Mouse (Mus musculus) heart, postnatal 0 days (tissue): ENCODE measurements around the gene Cyp4f16. TPM values are rescaled to one million over a fixed set of nuclear protein-coding genes. Genes with fewer than 3 reads are reported as not detected.
"Not testable (repeated sequence)": the region's sequence is repeated elsewhere in the genome, so short reads cannot be mapped to it uniquely, and the experiment has no call there.

Experiments
- ATAC-seq: fragments of 200-750 bp; cut with Nextera tagmentation; 2 replicates; pipeline ENCODE4 v1.8.0; 2017; ENCODE audit warnings: low read depth, moderate number of reproducible peaks, moderate library complexity; ENCODE audit not compliant: insufficient read depth
- DNase-seq: peaks from one replicate; pipeline ENCODE4 v3.0.0-alpha.2; 2016; ENCODE audit warnings: low spot score
- H3K27ac ChIP-seq: fragments of 300-500 bp; sonication (generic); 2 replicates; pipeline ENCODE4 v1.5.1; 2014; ENCODE audit warnings: low read depth, mild to moderate bottlenecking
- H3K27me3 ChIP-seq: fragments of 300-500 bp; sonication (generic); 2 replicates; pipeline ENCODE4 v1.6.1; 2014; ENCODE audit warnings: low read length, mixed read lengths; ENCODE audit not compliant: control insufficient read depth, insufficient read depth
- H3K36me3 ChIP-seq: fragments of 300-500 bp; sonication (generic); replicated peaks from 2 replicates; pipeline ENCODE4 v1.6.1; 2014; ENCODE audit warnings: low read length, mixed read lengths; ENCODE audit not compliant: control insufficient read depth, insufficient read depth
- H3K4me1 ChIP-seq: fragments of 300-500 bp; sonication (generic); 2 replicates; pipeline ENCODE4 v1.6.1; 2014; ENCODE audit warnings: antibody characterized with exemption; ENCODE audit not compliant: control insufficient read depth, insufficient read depth
- H3K4me2 ChIP-seq: fragments of 300-500 bp; sonication (generic); 2 replicates; pipeline ENCODE4 v1.6.1; 2014; ENCODE audit warnings: low read depth, mild to moderate bottlenecking, low read length, moderate library complexity
- H3K4me3 ChIP-seq: fragments of 300-500 bp; sonication (generic); 2 replicates; pipeline ENCODE4 v1.5.1; 2014; ENCODE audit warnings: low read depth, low read length
- H3K9ac ChIP-seq: fragments of 300-500 bp; sonication (generic); replicated peaks from 2 replicates; pipeline ENCODE4 v1.6.1; 2014; ENCODE audit warnings: low read depth, low read length, mixed read lengths
- H3K9me3 ChIP-seq: fragments of 300-500 bp; sonication (generic); replicated peaks from 2 replicates; pipeline ENCODE4 v1.6.1; 2016; ENCODE audit warnings: low read length; ENCODE audit not compliant: control insufficient read depth
- CTCF ChIP-seq: IDR thresholded peaks from 2 replicates; pipeline ENCODE4 v1.5.1; 2016; ENCODE audit warnings: antibody characterized with exemption, control low read depth, low read depth
- EP300 ChIP-seq: IDR thresholded peaks from 2 replicates; pipeline ENCODE4 v1.6.1; 2016; ENCODE audit warnings: antibody characterized with exemption, low read depth
- WGBS: fragments of 180-500 bp; shearing (Covaris S2); extraction: QIAGEN DNeasy Blood & Tissue Kit; methylation state at CpG from one replicate; pipeline ENCODE4 v1.1.7; 2014; 5-methylcytosine and 5-hydroxymethylcytosine counted together
- polyA plus RNA-seq: library from polyadenylated mRNA; unstranded; fragments of >200 nt; fragmentation: Nextera tagmentation; extraction: Ambion mirVana; gene quantifications from 2 replicates; pipeline ENCODE4 v1.2.1, GENCODE M21; 2015
- total RNA-seq: library from RNA; depleted of rRNA; stranded (reverse); fragments of >200 nt; gene quantifications from 2 replicates; pipeline ENCODE4 v1.2.3, GENCODE M21; 2014; ENCODE audit warnings: low replicate concordance

Gene Cyp4f16
- total and polyA plus RNA-seq, 2 experiments from 2014 or later: 16.2 to 18.7 TPM

GRCm38 (mm10) chr17:32522386-32522785 is 14.0 kb upstream of the Cyp4f16 start:
- peaks cover 38% of the 10 kb centered on the region for H3K36me3 ChIP-seq
- ATAC-seq (no peak), DNase-seq (no peak)
- H3K4me3 ChIP-seq: no peak overlapping the region
- WGBS: 77% methylated on average over 4 of the region's 4 CpGs
- H3K4me2 ChIP-seq: no peak overlapping the region
- no peaks in the 10 kb centered on the region for H3K27me3 ChIP-seq
- H3K9ac ChIP-seq: no peak overlapping the region
- H3K27ac ChIP-seq: no peak overlapping the region
- no peak for TF ChIP-seq CTCF
- H3K9me3 ChIP-seq: no peaks in the 10 kb centered on the region
- no peaks in the 10 kb centered on the region for H3K4me1 ChIP-seq

GRCm38 (mm10) chr17:32522816-32523215 is 13.5 kb upstream of the Cyp4f16 start:
- Histone ChIP-seq H3K4me3 (no peak overlapping the region), H3K9me3 (no peaks in the 10 kb centered on the region), H3K27me3 (no peaks in the 10 kb centered on the region), H3K9ac (no peak overlapping the region), H3K4me2 (no peak overlapping the region), H3K27ac (no peak overlapping the region), H3K4me1 (no peaks in the 10 kb centered on the region), H3K36me3 (peaks cover 36% of the 10 kb centered on the region)
- DNase-seq (no peak), ATAC-seq (no peak)
- TF ChIP-seq EP300: no peak
- no peak for TF ChIP-seq CTCF
- WGBS: 88% methylated on average over 5 of the region's 5 CpGs

GRCm38 (mm10) chr17:32523895-32524294 is 12.5 kb upstream of the Cyp4f16 start:
- Histone ChIP-seq H3K9me3 (no peaks in the 10 kb centered on the region), H3K4me1 (peaks cover 4% of the 10 kb centered on the region; the same call in 1 of the 2 replicates), H3K4me2 (no peak overlapping the region), H3K27me3 (no peaks in the 10 kb centered on the region), H3K36me3 (peaks cover 34% of the 10 kb centered on the region), H3K27ac (no peak overlapping the region), H3K9ac (no peak overlapping the region), H3K4me3 (no peak overlapping the region)
- ATAC-seq (no peak), DNase-seq (no peak)
- TF ChIP-seq EP300: no peak
- no peak for TF ChIP-seq CTCF
- 83% methylated on average over 11 of the region's 11 CpGs for WGBS

- H3K9me3 ChIP-seq, ATAC-seq, H3K4me2 ChIP-seq, DNase-seq, H3K4me1 ChIP-seq, H3K9ac ChIP-seq, H3K27ac ChIP-seq, H3K4me3 ChIP-seq, H3K27me3 ChIP-seq: not testable (repeated sequence)
- 85% methylated on average over 1 of the region's 1 CpGs for WGBS
- peaks cover 34% of the 10 kb centered on the region for H3K36me3 ChIP-seq
Measured at GRCm38 (mm10) chr17:32526341-32526740, 10.0 kb upstream of the Cyp4f16 start.

- TF ChIP-seq CTCF (no peak), EP300 (no peak)
- no peak overlapping the region for H3K4me2 ChIP-seq
- WGBS: 88% methylated on average over 11 of the region's 11 CpGs
Measured at GRCm38 (mm10) chr17:32527748-32528147, 8.6 kb upstream of the Cyp4f16 start.

More at GRCm38 (mm10) chr17:32527748-32528147, 8.6 kb upstream of the Cyp4f16 start:
- DNase-seq (no peak), ATAC-seq (no peak)
- Histone ChIP-seq H3K9ac (no peak overlapping the region), H3K9me3 (no peaks in the 10 kb centered on the region), H3K4me3 (no peak overlapping the region), H3K27ac (no peak overlapping the region), H3K27me3 (no peaks in the 10 kb centered on the region), H3K36me3 (peaks cover 27% of the 10 kb centered on the region), H3K4me1 (peaks cover 4% of the 10 kb centered on the region; the same call in 1 of the 2 replicates)
